Mouse (Mus musculus): ENCODE data around the gene Prkd3.

DNA sequence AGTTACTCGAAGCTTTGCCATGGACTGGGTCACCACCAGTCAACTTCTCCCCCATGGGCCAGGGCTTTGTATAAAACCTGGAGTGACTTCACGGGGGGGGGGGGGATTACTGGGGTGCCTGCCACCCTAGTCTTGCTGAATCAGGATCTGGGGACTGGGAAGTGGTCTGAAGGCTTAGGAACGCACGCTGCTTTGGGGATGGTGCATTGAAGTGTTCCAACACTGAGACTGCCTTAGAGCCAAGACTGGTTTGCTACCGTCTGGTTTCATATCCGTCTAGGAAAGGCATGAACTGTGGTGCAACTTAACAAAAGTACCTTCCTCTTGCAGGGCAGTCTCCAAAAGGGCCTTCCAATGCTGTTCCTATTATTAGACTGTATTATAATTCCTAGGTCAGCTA is 102.9 kb downstream of the Prkd3 start:
- no peak for TF ChIP-seq CTCF (IDR thresholded peaks at IDR 0.05; ENCODE audit: control insufficient read depth, insufficient read depth, insufficient read length)
- no peak for TF ChIP-seq MYOD1 (IDR thresholded peaks at IDR 0.05; ENCODE audit: control insufficient read depth, insufficient read length, low read depth)
- TF ChIP-seq FOSL1 (IDR thresholded peaks at IDR 0.05; ENCODE audit: insufficient read depth, low read length, poor library complexity, severe bottlenecking): no peak
- no peak for TF ChIP-seq MAX (IDR thresholded peaks at IDR 0.05)
- no peak for TF ChIP-seq USF1 (IDR thresholded peaks at IDR 0.05; ENCODE audit: low read depth)
- TF ChIP-seq MYOG (IDR thresholded peaks at IDR 0.05; ENCODE audit: control insufficient read depth, extremely low read depth, insufficient read length): no peak
- no peak for TF ChIP-seq CEBPB (IDR thresholded peaks at IDR 0.05; ENCODE audit: low read depth)

Data from C2C12 (cell line).